Mouse (Mus musculus) forebrain, postnatal 0 days (tissue): Measurements from ENCODE around the gene Immp2l. TPM values are rescaled to one million over a fixed set of nuclear protein-coding genes. Genes with fewer than 3 reads are reported as not detected.

ENCODE experiments used
- ATAC-seq: fragments of 200-750 bp; cut with Nextera tagmentation; 2 replicates; pipeline ENCODE4 v1.8.0; 2017; ENCODE audit warnings: mild to moderate bottlenecking, moderate library complexity
- DNase-seq: peaks from one replicate; pipeline ENCODE4 v3.0.0-alpha.2; 2015
- H3K27ac ChIP-seq: fragments of 300-500 bp; sonication (generic); 2 replicates; pipeline ENCODE4 v1.5.1; 2014; ENCODE audit warnings: low read depth, mild to moderate bottlenecking, antibody characterized with exemption, low read length, moderate library complexity, mixed read lengths
- H3K27me3 ChIP-seq: fragments of 300-500 bp; sonication (generic); 2 replicates; pipeline ENCODE4 v1.6.1; 2014; ENCODE audit warnings: mild to moderate bottlenecking, low read length, mixed read lengths; ENCODE audit not compliant: insufficient read depth
- H3K36me3 ChIP-seq: fragments of 300-500 bp; sonication (generic); 2 replicates; pipeline ENCODE4 v1.6.1; 2014; ENCODE audit warnings: mild to moderate bottlenecking, moderate library complexity; ENCODE audit not compliant: insufficient read depth
- H3K4me1 ChIP-seq: fragments of 300-500 bp; sonication (generic); 2 replicates; pipeline ENCODE4 v1.6.1; 2014; ENCODE audit warnings: antibody characterized with exemption; ENCODE audit not compliant: insufficient read depth
- H3K4me2 ChIP-seq: fragments of 300-500 bp; sonication (generic); 2 replicates; pipeline ENCODE4 v1.6.1; 2014; ENCODE audit warnings: low read depth, mild to moderate bottlenecking, moderate library complexity
- H3K4me3 ChIP-seq: fragments of 300-500 bp; sonication (generic); 2 replicates; pipeline ENCODE4 v1.5.1; 2014; ENCODE audit warnings: low read depth, low read length, mixed read lengths
- H3K9ac ChIP-seq: fragments of 300-500 bp; sonication (generic); 2 replicates; pipeline ENCODE4 v1.6.1; 2014; ENCODE audit warnings: mild to moderate bottlenecking
- H3K9me3 ChIP-seq: fragments of 300-500 bp; sonication (generic); 2 replicates; pipeline ENCODE4 v1.6.1; 2016; ENCODE audit warnings: low read length
- CTCF ChIP-seq: sonication (generic); IDR thresholded peaks from 2 replicates; pipeline ENCODE4 v1.5.1; 2016; ENCODE audit warnings: antibody characterized with exemption, control low read depth, low read depth
- WGBS: fragments of 180-500 bp; shearing (Covaris S2); extraction: QIAGEN DNeasy Blood & Tissue Kit; methylation state at CpG from one replicate; pipeline ENCODE4 v1.1.7; 2014; 5-methylcytosine and 5-hydroxymethylcytosine counted together
- polyA plus RNA-seq: library from polyadenylated mRNA; unstranded; fragments of >200 nt; fragmentation: Nextera tagmentation; extraction: Ambion mirVana; gene quantifications from 2 replicates; pipeline ENCODE4 v1.2.1, GENCODE M21; 2015
- total RNA-seq: library from RNA; depleted of rRNA; stranded (reverse); fragments of >200 nt; gene quantifications from 2 replicates; pipeline ENCODE4 v1.2.3, GENCODE M21; 2014

Immp2l gene
- total and polyA plus RNA-seq, 2 experiments from 2014 or later, result 5.9 to 19.4 TPM

- Histone ChIP-seq H3K36me3 (no peaks in the 10 kb centered on the region), H3K9ac (no peak overlapping the region), H3K4me1 (no peaks in the 10 kb centered on the region), H3K4me2 (no peak overlapping the region), H3K4me3 (no peak overlapping the region), H3K27ac (no peak overlapping the region), H3K27me3 (no peaks in the 10 kb centered on the region), H3K9me3 (no peaks in the 10 kb centered on the region)
- peak; percentile 71 for DNase-seq
- ATAC-seq, result no peak
- 45% methylated on average over 1 of the region's 1 CpGs for WGBS
- peak; percentile 63 for TF ChIP-seq CTCF
These were observed 87.6 kb downstream of the Immp2l start for GRCm38 (mm10) chr12:41111456-41111855.

- H3K4me2 ChIP-seq, result no peak overlapping the region
- no peaks in the 10 kb centered on the region for H3K4me1 ChIP-seq
- no peaks in the 10 kb centered on the region for H3K36me3 ChIP-seq
- no peaks in the 10 kb centered on the region for H3K27me3 ChIP-seq
- DNase-seq (no peak), ATAC-seq (no peak)
- no peak for TF ChIP-seq CTCF
- no peak overlapping the region for H3K9ac ChIP-seq
- no peak overlapping the region for H3K4me3 ChIP-seq
- 58% methylated on average over 6 of the region's 6 CpGs for WGBS
- H3K9me3 ChIP-seq, result no peaks in the 10 kb centered on the region
- no peak overlapping the region for H3K27ac ChIP-seq
These were observed 88.2 kb downstream of the Immp2l start for GRCm38 (mm10) chr12:41112137-41112536.

- DNase-seq (no peak), ATAC-seq (no peak)
- H3K4me3 ChIP-seq, result no peak overlapping the region
- no peak overlapping the region for H3K27ac ChIP-seq
- H3K9me3 ChIP-seq, result no peaks in the 10 kb centered on the region
- no peak overlapping the region for H3K9ac ChIP-seq
- no peak for TF ChIP-seq CTCF
- H3K36me3 ChIP-seq, result no peaks in the 10 kb centered on the region
- H3K4me1 ChIP-seq, result no peaks in the 10 kb centered on the region
- H3K27me3 ChIP-seq, result no peaks in the 10 kb centered on the region
- H3K4me2 ChIP-seq, result no peak overlapping the region
These were observed 94.5 kb downstream of the Immp2l start for GRCm38 (mm10) chr12:41118358-41118757.

- H3K4me3 ChIP-seq, result no peak overlapping the region
- 77% methylated on average over 6 of the region's 6 CpGs for WGBS
- H3K27me3 ChIP-seq, result no peaks in the 10 kb centered on the region
- H3K4me1 ChIP-seq, result no peaks in the 10 kb centered on the region
- no peak for TF ChIP-seq CTCF
- DNase-seq (no peak), ATAC-seq (no peak)
- no peak overlapping the region for H3K9ac ChIP-seq
- H3K36me3 ChIP-seq, result no peaks in the 10 kb centered on the region
- no peaks in the 10 kb centered on the region for H3K9me3 ChIP-seq
- H3K4me2 ChIP-seq, result no peak overlapping the region
- no peak overlapping the region for H3K27ac ChIP-seq
These were observed 95.8 kb downstream of the Immp2l start for GRCm38 (mm10) chr12:41119657-41120056.

- ATAC-seq (no peak), DNase-seq (no peak)
- WGBS, result 72% methylated on average over 2 of the region's 2 CpGs
- Histone ChIP-seq H3K9me3 (no peaks in the 10 kb centered on the region), H3K9ac (no peak overlapping the region), H3K4me1 (no peaks in the 10 kb centered on the region), H3K4me3 (no peak overlapping the region), H3K27me3 (no peaks in the 10 kb centered on the region), H3K36me3 (no peaks in the 10 kb centered on the region), H3K4me2 (no peak overlapping the region), H3K27ac (no peak overlapping the region)
- no peak for TF ChIP-seq CTCF
These were observed 99.3 kb downstream of the Immp2l start for GRCm38 (mm10) chr12:41123207-41123606.

- Histone ChIP-seq H3K27ac (no peak overlapping the region), H3K36me3 (no peaks in the 10 kb centered on the region), H3K4me3 (no peak overlapping the region), H3K4me1 (no peaks in the 10 kb centered on the region), H3K9me3 (no peaks in the 10 kb centered on the region), H3K4me2 (no peak overlapping the region), H3K27me3 (no peaks in the 10 kb centered on the region), H3K9ac (no peak overlapping the region)
- no peak for TF ChIP-seq CTCF
- DNase-seq (no peak), ATAC-seq (no peak)
- 51% methylated on average over 3 of the region's 3 CpGs for WGBS
These were observed 111.0 kb downstream of the Immp2l start for GRCm38 (mm10) chr12:41134885-41135284.

GRCm38 (mm10) chr12:41159543-41159942 is 135.7 kb downstream of the Immp2l start:
- no peak for TF ChIP-seq CTCF
- no peak overlapping the region for H3K27ac ChIP-seq
- no peaks in the 10 kb centered on the region for H3K4me1 ChIP-seq
- no peak overlapping the region for H3K9ac ChIP-seq
- no peak overlapping the region for H3K4me2 ChIP-seq
- H3K4me3 ChIP-seq, result no peak overlapping the region
- no peak for DNase-seq
- H3K36me3 ChIP-seq, result no peaks in the 10 kb centered on the region
- H3K27me3 ChIP-seq, result no peaks in the 10 kb centered on the region
- whole genome bisulfite sequencing, result 86% methylated on average over 4 of the region's 4 CpGs
- no peaks in the 10 kb centered on the region for H3K9me3 ChIP-seq
- ATAC-seq, result no peak

- Histone ChIP-seq H3K4me2 (no peak overlapping the region), H3K4me3 (no peak overlapping the region), H3K27me3 (no peaks in the 10 kb centered on the region), H3K27ac (no peak overlapping the region), H3K9ac (no peak overlapping the region), H3K36me3 (no peaks in the 10 kb centered on the region), H3K9me3 (no peaks in the 10 kb centered on the region), H3K4me1 (no peaks in the 10 kb centered on the region)
- TF ChIP-seq CTCF, result no peak
- ATAC-seq (no peak), DNase-seq (no peak)
- 72% methylated on average over 4 of the region's 4 CpGs for WGBS
These were observed 143.9 kb downstream of the Immp2l start for GRCm38 (mm10) chr12:41167802-41168201.
